Mouse (Mus musculus) hindbrain, embryonic 15.5 days (tissue): ENCODE measurements around the gene Syt8. TPM values are rescaled to one million over a fixed set of nuclear protein-coding genes. Genes with fewer than 3 reads are reported as not detected.

Experiments
- ATAC-seq: fragments of 200-750 bp; cut with Nextera tagmentation; 2 replicates; pipeline ENCODE4 v1.8.0; 2017; ENCODE audit warnings: low read depth, moderate number of reproducible peaks, moderate TSS enrichment; ENCODE audit not compliant: low FRiP score
- H3K27ac ChIP-seq: fragments of 300-500 bp; sonication (generic); replicated peaks from 2 replicates; pipeline ENCODE4 v1.5.1; 2015; ENCODE audit warnings: mild to moderate bottlenecking, inconsistent platforms
- H3K27me3 ChIP-seq: fragments of 300-500 bp; sonication (generic); 2 replicates; pipeline ENCODE4 v1.6.1; 2015; ENCODE audit warnings: control low read depth, inconsistent platforms
- H3K36me3 ChIP-seq: fragments of 300-500 bp; sonication (generic); 2 replicates; pipeline ENCODE4 v1.6.1; 2015; ENCODE audit warnings: control low read depth, inconsistent platforms
- H3K4me1 ChIP-seq: fragments of 300-500 bp; sonication (generic); replicated peaks from 2 replicates; pipeline ENCODE4 v1.6.1; 2015; ENCODE audit warnings: control low read depth, inconsistent platforms
- H3K4me2 ChIP-seq: fragments of 300-500 bp; sonication (generic); 2 replicates; pipeline ENCODE4 v1.6.1; 2015; ENCODE audit warnings: moderate library complexity, mild to moderate bottlenecking, inconsistent platforms
- H3K4me3 ChIP-seq: fragments of 300-500 bp; sonication (generic); 2 replicates; pipeline ENCODE4 v1.5.1; 2015; ENCODE audit warnings: mild to moderate bottlenecking, inconsistent platforms
- H3K9ac ChIP-seq: fragments of 300-500 bp; sonication (generic); 2 replicates; pipeline ENCODE4 v1.6.1; 2015; ENCODE audit warnings: inconsistent platforms
- H3K9me3 ChIP-seq: fragments of 300-500 bp; sonication (generic); 2 replicates; pipeline ENCODE4 v1.6.1; 2016; ENCODE audit warnings: control low read depth, inconsistent platforms
- WGBS: fragments of 180-500 bp; shearing (Covaris S2); methylation state at CpG from one replicate; pipeline ENCODE4 v1.1.7; 2015; 5-methylcytosine and 5-hydroxymethylcytosine counted together
- polyA plus RNA-seq: library from polyadenylated mRNA; unstranded; fragments of >200 nt; fragmentation: Nextera tagmentation; extraction: Ambion mirVana; gene quantifications from 2 replicates; pipeline ENCODE4 v1.2.1, GENCODE M21; 2015

The Syt8 gene
- polyA plus RNA-seq, 1 experiment from 2014 or later: not detected

GRCm38 (mm10) chr7:142455251-142455650, 20.6 kb downstream of the Syt8 start:
- 55% methylated on average over 2 of the region's 2 CpGs for WGBS
- Histone ChIP-seq H3K27ac (no peak overlapping the region), H3K9ac (no peak overlapping the region), H3K4me3 (no peak overlapping the region), H3K9me3 (no peaks in the 10 kb centered on the region), H3K4me2 (no peak overlapping the region), H3K27me3 (no peaks in the 10 kb centered on the region), H3K36me3 (no peaks in the 10 kb centered on the region), H3K4me1 (peaks cover 19% of the 10 kb centered on the region)
- no peak for ATAC-seq

- H3K4me1 ChIP-seq: peaks cover 19% of the 10 kb centered on the region
- no peak; the same call in 1 of the 2 replicates for ATAC-seq
- H3K9ac ChIP-seq: no peak overlapping the region
- H3K4me2 ChIP-seq: no peak overlapping the region
- no peak overlapping the region for H3K4me3 ChIP-seq
- WGBS: 65% methylated on average over 3 of the region's 3 CpGs
- no peaks in the 10 kb centered on the region for H3K36me3 ChIP-seq
- peak overlapping the region; percentile 71 for H3K27ac ChIP-seq
- H3K27me3 ChIP-seq: no peaks in the 10 kb centered on the region
- no peaks in the 10 kb centered on the region for H3K9me3 ChIP-seq
These were observed 22.2 kb downstream of the Syt8 start for GRCm38 (mm10) chr7:142456806-142457205.

- no peaks in the 10 kb centered on the region for H3K36me3 ChIP-seq
- ATAC-seq: peak; percentile 77
- 27% methylated on average over 3 of the region's 3 CpGs for WGBS
- H3K4me2 ChIP-seq: no peak overlapping the region
- H3K9me3 ChIP-seq: no peaks in the 10 kb centered on the region
- H3K27ac ChIP-seq: peak overlapping the region; percentile 71
- H3K27me3 ChIP-seq: no peaks in the 10 kb centered on the region
- no peak overlapping the region for H3K4me3 ChIP-seq
- no peak overlapping the region for H3K9ac ChIP-seq
- H3K4me1 ChIP-seq: peaks cover 19% of the 10 kb centered on the region
These were observed 22.7 kb downstream of the Syt8 start for GRCm38 (mm10) chr7:142457227-142457811.

- no peaks in the 10 kb centered on the region for H3K27me3 ChIP-seq
- H3K36me3 ChIP-seq: no peaks in the 10 kb centered on the region
- ATAC-seq: no peak
- H3K4me1 ChIP-seq: peaks cover 19% of the 10 kb centered on the region
- no peaks in the 10 kb centered on the region for H3K9me3 ChIP-seq
- H3K9ac ChIP-seq: no peak overlapping the region
- no peak overlapping the region for H3K4me2 ChIP-seq
- 43% methylated on average over 2 of the region's 2 CpGs for WGBS
- H3K27ac ChIP-seq: peak overlapping the region; percentile 71
- no peak overlapping the region for H3K4me3 ChIP-seq
These were observed 23.4 kb downstream of the Syt8 start for GRCm38 (mm10) chr7:142458026-142458425.

- no peaks in the 10 kb centered on the region for H3K27me3 ChIP-seq
- no peaks in the 10 kb centered on the region for H3K36me3 ChIP-seq
- H3K4me3 ChIP-seq: no peak overlapping the region
- no peak overlapping the region for H3K9ac ChIP-seq
- ATAC-seq: no peak
- H3K4me2 ChIP-seq: no peak overlapping the region
- H3K4me1 ChIP-seq: peaks cover 19% of the 10 kb centered on the region
- no peaks in the 10 kb centered on the region for H3K9me3 ChIP-seq
- WGBS: 86% methylated on average over 5 of the region's 5 CpGs
- no peak overlapping the region for H3K27ac ChIP-seq
These were observed 24.1 kb downstream of the Syt8 start for GRCm38 (mm10) chr7:142458676-142459298.

GRCm38 (mm10) chr7:142459299-142459691, 24.6 kb downstream of the Syt8 start:
- no peaks in the 10 kb centered on the region for H3K36me3 ChIP-seq
- 87% methylated on average over 2 of the region's 2 CpGs for WGBS
- no peaks in the 10 kb centered on the region for H3K27me3 ChIP-seq
- no peak for ATAC-seq
- peaks cover 19% of the 10 kb centered on the region for H3K4me1 ChIP-seq
- H3K4me2 ChIP-seq: no peak overlapping the region
- no peak overlapping the region for H3K27ac ChIP-seq
- no peak overlapping the region for H3K4me3 ChIP-seq
- H3K9me3 ChIP-seq: no peaks in the 10 kb centered on the region
- no peak overlapping the region for H3K9ac ChIP-seq

- Histone ChIP-seq H3K27ac (no peak within 1 kb of the TSS), H3K4me3 (no peak within 1 kb of the TSS), H3K9ac (no peak within 1 kb of the TSS), H3K9me3 (no peaks in the 10 kb centered on the region), H3K27me3 (no peaks in the 10 kb centered on the region), H3K36me3 (no peaks in the 10 kb centered on the region), H3K4me2 (no peak within 1 kb of the TSS), H3K4me1 (peaks cover 19% of the 10 kb centered on the region)
- WGBS: 91% methylated on average over 7 of the region's 7 CpGs
- no peak for ATAC-seq
These were observed 26.0 kb downstream of the Syt8 start, which contains the start of gene Lsp1 for GRCm38 (mm10) chr7:142460636-142461077. TSS of gene Lsp1 (plus strand) at chr7:142460809.

GRCm38 (mm10) chr7:142461446-142461845, 26.8 kb downstream of the Syt8 start:
- no peaks in the 10 kb centered on the region for H3K9me3 ChIP-seq
- H3K4me3 ChIP-seq: no peak overlapping the region
- no peaks in the 10 kb centered on the region for H3K27me3 ChIP-seq
- no peak overlapping the region for H3K27ac ChIP-seq
- H3K4me1 ChIP-seq: peaks cover 17% of the 10 kb centered on the region
- 91% methylated on average over 2 of the region's 2 CpGs for WGBS
- H3K9ac ChIP-seq: no peak overlapping the region
- no peak for ATAC-seq
- no peak overlapping the region for H3K4me2 ChIP-seq
- no peaks in the 10 kb centered on the region for H3K36me3 ChIP-seq

GRCm38 (mm10) chr7:142462190-142462589, 27.5 kb downstream of the Syt8 start:
- no peak overlapping the region for H3K4me2 ChIP-seq
- no peaks in the 10 kb centered on the region for H3K9me3 ChIP-seq
- H3K4me3 ChIP-seq: no peak overlapping the region
- peaks cover 11% of the 10 kb centered on the region for H3K4me1 ChIP-seq
- no peaks in the 10 kb centered on the region for H3K36me3 ChIP-seq
- no peak overlapping the region for H3K27ac ChIP-seq
- WGBS: 89% methylated on average over 6 of the region's 6 CpGs
- no peaks in the 10 kb centered on the region for H3K27me3 ChIP-seq
- no peak for ATAC-seq
- no peak overlapping the region for H3K9ac ChIP-seq

- H3K9me3 ChIP-seq: no peaks in the 10 kb centered on the region
- no peak for ATAC-seq
- no peaks in the 10 kb centered on the region for H3K27me3 ChIP-seq
- H3K36me3 ChIP-seq: no peaks in the 10 kb centered on the region
- no peak overlapping the region for H3K9ac ChIP-seq
- no peak overlapping the region for H3K4me3 ChIP-seq
- no peak overlapping the region for H3K4me2 ChIP-seq
- no peak overlapping the region for H3K27ac ChIP-seq
- 79% methylated on average over 4 of the region's 4 CpGs for WGBS
- peaks cover 7% of the 10 kb centered on the region; the same call in 1 of the 2 replicates for H3K4me1 ChIP-seq
These were observed 28.0 kb downstream of the Syt8 start for GRCm38 (mm10) chr7:142462594-142463078.

- Histone ChIP-seq H3K4me3 (no peak overlapping the region), H3K9ac (no peak overlapping the region), H3K27ac (no peak overlapping the region), H3K36me3 (no peaks in the 10 kb centered on the region), H3K27me3 (no peaks in the 10 kb centered on the region), H3K4me2 (no peak overlapping the region), H3K4me1 (peaks cover 11% of the 10 kb centered on the region; the same call in 1 of the 2 replicates), H3K9me3 (no peaks in the 10 kb centered on the region)
- 86% methylated on average over 7 of the region's 7 CpGs for WGBS
- no peak for ATAC-seq
These were observed 35.6 kb downstream of the Syt8 start for GRCm38 (mm10) chr7:142470171-142470691.

- Histone ChIP-seq H3K36me3 (no peaks in the 10 kb centered on the region), H3K4me2 (no peak overlapping the region), H3K4me1 (peaks cover 11% of the 10 kb centered on the region; the same call in 1 of the 2 replicates), H3K9ac (no peak overlapping the region), H3K27me3 (no peaks in the 10 kb centered on the region), H3K9me3 (no peaks in the 10 kb centered on the region), H3K4me3 (no peak overlapping the region), H3K27ac (no peak overlapping the region)
- WGBS: 20% methylated on average over 4 of the region's 4 CpGs
- ATAC-seq: 0 out of 2 replicates have a peak, but pooled peaks have one; percentile 45
These were observed 36.3 kb downstream of the Syt8 start for GRCm38 (mm10) chr7:142470808-142471413.
